Mouse (Mus musculus) myocyte (in vitro differentiated cells): ENCODE data around the gene Gemin6. TPM values are rescaled to one million over a fixed set of nuclear protein-coding genes. Genes with fewer than 3 reads are reported as not detected.
"Not testable (repeated sequence)": the region's sequence is repeated elsewhere in the genome, so short reads cannot be mapped to it uniquely, and the experiment has no call there.

Experiments used
- H3K27me3 ChIP-seq: one replicate; pipeline ENCODE4 v1.6.1; 2011; ENCODE audit not compliant: control insufficient read depth, insufficient read depth, insufficient read length
- H3K36me3 ChIP-seq: one replicate; pipeline ENCODE4 v1.6.1; 2011; ENCODE audit not compliant: control insufficient read depth, insufficient read depth
- H3K4me2 ChIP-seq: one replicate; pipeline ENCODE4 v1.6.1; 2011; ENCODE audit warnings: low read depth, control low read depth
- H3K4me3 ChIP-seq: one replicate; pipeline ENCODE4 v1.5.1; 2011; ENCODE audit warnings: mild to moderate bottlenecking, control low read depth, moderate library complexity
- H3K79me2 ChIP-seq: one replicate; pipeline ENCODE4 v1.6.1; 2011; ENCODE audit not compliant: control insufficient read depth, insufficient read depth
- H3ac ChIP-seq: one replicate; pipeline ENCODE4 v1.6.1; 2011; ENCODE audit not compliant: control insufficient read depth, insufficient read length
- E2F4 ChIP-seq: IDR thresholded peaks from one replicate; pipeline ENCODE4 v1.6.1; 2011; ENCODE audit warnings: mild to moderate bottlenecking, control low read depth, moderate library complexity; ENCODE audit not compliant: insufficient read depth
- POLR2A ChIP-seq: IDR thresholded peaks from one replicate; pipeline ENCODE4 v1.6.1; 2011; ENCODE audit warnings: low read depth, mild to moderate bottlenecking, control low read depth, moderate library complexity; ENCODE audit not compliant: insufficient read length
- TCF12 ChIP-seq: IDR thresholded peaks from one replicate; pipeline ENCODE4 v1.6.1; 2011; ENCODE audit warnings: mild to moderate bottlenecking, control low read depth; ENCODE audit not compliant: poor library complexity, insufficient read depth, severe bottlenecking
- USF1 ChIP-seq: IDR thresholded peaks from one replicate; pipeline ENCODE4 v1.6.1; 2011; ENCODE audit warnings: low read depth, mild to moderate bottlenecking, control low read depth, moderate library complexity
- polyA plus RNA-seq: library from polyadenylated mRNA; unstranded; fragments of >200 nt; fragmentation: generic; extraction: Trizol; gene quantifications from one replicate; pipeline ENCODE4 v1.2.1, GENCODE M21; 2012; ENCODE audit warnings: missing spikeins

Gene Gemin6
- polyA plus RNA-seq, 1 experiment: 6.5 TPM

DNA sequence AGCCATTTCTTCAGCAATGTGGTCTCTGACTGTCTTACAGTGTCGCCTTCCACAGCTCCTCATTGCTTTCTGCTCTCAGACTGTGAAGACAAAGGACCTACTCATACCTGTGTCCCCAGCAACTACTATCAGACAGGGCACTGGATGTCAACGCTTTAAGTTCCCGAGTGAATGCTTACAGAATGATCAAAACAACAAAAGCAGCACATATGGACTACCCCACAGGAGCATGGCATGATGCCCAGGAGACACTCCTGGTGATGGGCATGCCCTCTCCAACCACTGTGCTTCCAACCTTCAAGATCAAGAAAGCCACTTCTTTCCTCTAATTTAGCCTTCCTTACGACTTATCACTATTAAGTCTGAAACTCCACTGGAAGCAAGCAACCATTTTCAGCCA lies 42.8 kb downstream of the Gemin6 start:
- no peak overlapping the region for H3K4me3 ChIP-seq
- TF ChIP-seq E2F4 (no peak), TCF12 (no peak)
- no peak overlapping the region for H3ac ChIP-seq
- no peak overlapping the region for H3K4me2 ChIP-seq
- peaks cover 50% of the 10 kb centered on the region for H3K36me3 ChIP-seq
- H3K27me3 ChIP-seq: no peaks in the 10 kb centered on the region
- no peaks in the 10 kb centered on the region for H3K79me2 ChIP-seq

DNA sequence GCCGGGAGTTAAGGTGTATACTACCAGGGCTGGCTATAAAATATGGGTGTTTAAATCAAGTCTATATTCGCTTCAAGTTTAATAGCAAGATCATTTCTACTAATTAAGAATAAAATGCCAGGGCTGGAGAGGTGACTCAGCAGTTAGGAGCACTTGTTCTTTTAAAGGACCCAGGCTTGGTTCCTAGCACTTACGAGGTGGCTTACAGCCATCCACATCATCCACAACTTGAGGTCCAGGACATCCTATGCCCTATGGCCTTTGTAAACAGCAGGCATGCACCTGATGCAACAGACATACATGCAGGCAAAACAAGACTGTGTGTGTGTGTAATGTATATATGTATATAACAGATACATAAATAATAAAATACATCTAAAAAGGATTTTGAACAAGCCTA lies 43.9 kb downstream of the Gemin6 start:
- H3K4me2 ChIP-seq: no peak overlapping the region
- H3K36me3 ChIP-seq: peaks cover 50% of the 10 kb centered on the region
- no peak for TF ChIP-seq E2F4
- no peak for TF ChIP-seq USF1
- TF ChIP-seq POLR2A: no peak
- no peak overlapping the region for H3ac ChIP-seq
- H3K79me2 ChIP-seq: no peaks in the 10 kb centered on the region
- H3K27me3 ChIP-seq: no peaks in the 10 kb centered on the region
- H3K4me3 ChIP-seq: no peak overlapping the region

DNA sequence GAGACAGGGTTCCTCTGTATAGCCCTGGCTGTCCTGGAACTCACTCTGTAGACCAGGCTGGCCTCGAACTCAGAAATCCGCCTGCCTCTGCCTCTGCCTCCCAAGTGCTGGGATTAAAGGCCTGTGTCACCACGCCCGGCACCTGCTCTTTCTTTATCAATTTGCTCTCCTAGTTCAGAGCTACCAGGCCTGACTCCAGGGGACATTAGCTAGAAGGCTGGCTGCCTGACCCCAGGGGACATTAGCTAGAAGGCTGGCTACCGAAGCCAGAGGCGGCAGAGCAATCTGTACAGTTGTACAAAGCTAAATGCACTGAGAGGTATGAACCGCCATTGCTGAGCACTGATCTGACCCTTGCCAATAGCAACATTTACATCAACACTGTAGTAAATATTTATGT lies 46.4 kb downstream of the Gemin6 start:
- H3ac ChIP-seq, H3K4me2 ChIP-seq: not testable (repeated sequence)

More for the DNA sequence above, 46.4 kb downstream of the Gemin6 start:
- H3K79me2 ChIP-seq, H3K27me3 ChIP-seq, H3K4me3 ChIP-seq: not testable (repeated sequence)
- H3K36me3 ChIP-seq: peaks cover 47% of the 10 kb centered on the region

Other genes starting within 250 kb of the Gemin6 start
- gene Hnrnpll, start 162.1 kb upstream of the Gemin6 start, polyA plus RNA-seq: 24.0 TPM
- 2.5 TPM for gene Galm, start 97.0 kb upstream of the Gemin6 start, polyA plus RNA-seq
- gene Srsf7, start 17.1 kb upstream of the Gemin6 start, polyA plus RNA-seq: 72.0 TPM
- 0.01 TPM for gene Ttc39d, start 17.0 kb upstream of the Gemin6 start, polyA plus RNA-seq
- 30.4 TPM for gene Morn2, start 65.8 kb downstream of the Gemin6 start, polyA plus RNA-seq
- 7.4 TPM for gene Dhx57, start 66.0 kb downstream of the Gemin6 start, polyA plus RNA-seq
- gene Arhgef33, start 83.0 kb downstream of the Gemin6 start, polyA plus RNA-seq: 0.01 TPM
- not detected for gene Gm10190, start 149.1 kb downstream of the Gemin6 start, polyA plus RNA-seq